Mouse (Mus musculus) CH12.LX (cell line): ENCODE measurements around the gene Gas6. TPM values are rescaled to one million over a fixed set of nuclear protein-coding genes. Genes with fewer than 3 reads are reported as not detected.

Experiments used
- DNase-seq: peaks from one replicate; pipeline ENCODE4 v3.0.0-alpha.2; 2013; ENCODE audit errors: extremely low read depth
- H3K27ac ChIP-seq: 2 replicates; pipeline ENCODE4 v1.5.1; 2012; ENCODE audit warnings: low read depth, mild to moderate bottlenecking, control low read depth, moderate library complexity; ENCODE audit not compliant: insufficient read depth
- H3K27me3 ChIP-seq: replicated peaks from 2 replicates; pipeline ENCODE3; 2012; ENCODE audit warnings: inconsistent platforms
- H3K36me3 ChIP-seq, 2 experiments: replicated peaks in 1 of 2; 2 replicates each; pipeline versions ENCODE3 to v1.6.1; 2012; ENCODE audit warnings: inconsistent platforms in 1 of 2, low read length in 1 of 2, mild to moderate bottlenecking in 1 of 2, mixed read lengths in 1 of 2, moderate library complexity in 1 of 2; ENCODE audit not compliant: control insufficient read depth in 1 of 2, insufficient read depth in 1 of 2
- H3K4me1 ChIP-seq, 2 experiments: 2 replicates each; pipeline ENCODE4 v1.6.1; 2012; ENCODE audit warnings: inconsistent platforms in 1 of 2, moderate library complexity in 1 of 2; ENCODE audit not compliant: insufficient read depth in 2 of 2, control insufficient read depth in 1 of 2
- H3K4me2 ChIP-seq: 2 replicates; pipeline ENCODE4 v1.6.1; 2012; ENCODE audit warnings: low read depth, mild to moderate bottlenecking, control low read depth; ENCODE audit not compliant: poor library complexity, insufficient read depth, severe bottlenecking
- H3K4me3 ChIP-seq, 3 experiments: fragments of 150-350 bp in 1 of 3; sonication (generic) in 1 of 3; replicated peaks in 1 of 3; 2 replicates each; pipeline versions ENCODE3 to v1.5.1; 2011 to 2012; ENCODE audit warnings: low read depth in 2 of 3, low read length in 2 of 3, mild to moderate bottlenecking in 2 of 3, moderate library complexity in 2 of 3, control low read depth in 1 of 3, improper control_type of control experiment in 1 of 3, inconsistent platforms in 1 of 3, mixed read lengths in 1 of 3; ENCODE audit not compliant: poor library complexity in 1 of 3
- H3K79me2 ChIP-seq: replicated peaks from 2 replicates; pipeline ENCODE4 v1.6.1; 2012; ENCODE audit warnings: mild to moderate bottlenecking, moderate library complexity; ENCODE audit not compliant: control insufficient read depth, poor library complexity, insufficient read depth, severe bottlenecking; ENCODE audit errors: extremely low read depth
- H3K9ac ChIP-seq: 2 replicates; pipeline ENCODE4 v1.6.1; 2012; ENCODE audit warnings: low read depth, mild to moderate bottlenecking, control low read depth, moderate library complexity; ENCODE audit not compliant: insufficient read depth
- H3K9me3 ChIP-seq: replicated peaks from 2 replicates; pipeline ENCODE3; 2012; ENCODE audit warnings: low read length, inconsistent platforms, mixed read lengths
- BHLHE40 ChIP-seq: IDR thresholded peaks from 2 replicates; pipeline ENCODE4 v1.6.1; 2011; ENCODE audit warnings: mild to moderate bottlenecking, low read depth, low read length, improper control_type of control experiment
- CHD1 ChIP-seq: IDR thresholded peaks from 2 replicates; pipeline ENCODE4 v1.6.1; 2012; ENCODE audit warnings: low read depth, low read length, improper control_type of control experiment, inconsistent platforms
- CTCF ChIP-seq, 2 experiments: IDR thresholded peaks in 1 of 2; conservative IDR thresholded peaks in 1 of 2; 2 replicates each; pipeline ENCODE4 v1.5.1; 2011 to 2012; ENCODE audit warnings: low read depth in 2 of 2, low read length in 2 of 2, improper control_type of control experiment in 1 of 2, inconsistent platforms in 1 of 2, mild to moderate bottlenecking in 1 of 2, moderate library complexity in 1 of 2
- E2F4 ChIP-seq: IDR thresholded peaks from 2 replicates; pipeline ENCODE4 v1.6.1; 2011; ENCODE audit warnings: low read depth, low read length, improper control_type of control experiment; ENCODE audit not compliant: insufficient replicate concordance
- ELF1 ChIP-seq: IDR thresholded peaks from 2 replicates; pipeline ENCODE4 v1.6.1; 2014; ENCODE audit warnings: low read depth, mild to moderate bottlenecking, inconsistent platforms, low read length, improper control_type of control experiment
- ETS1 ChIP-seq: conservative IDR thresholded peaks from 2 replicates; pipeline ENCODE4 v1.6.1; 2012; ENCODE audit warnings: low read depth, mild to moderate bottlenecking, inconsistent platforms, low read length, improper control_type of control experiment, moderate library complexity
- GABPA ChIP-seq: IDR thresholded peaks from 2 replicates; pipeline ENCODE4 v1.6.1; 2012; ENCODE audit warnings: low read depth, low read length, improper control_type of control experiment, inconsistent platforms; ENCODE audit not compliant: insufficient replicate concordance
- HCFC1 ChIP-seq: IDR thresholded peaks from 2 replicates; pipeline ENCODE4 v1.6.1; 2012; ENCODE audit warnings: low read depth, mild to moderate bottlenecking, inconsistent platforms, low read length, improper control_type of control experiment
- IRF4 ChIP-seq: IDR thresholded peaks from 2 replicates; pipeline ENCODE4 v1.6.1; 2014; ENCODE audit warnings: low read depth, mild to moderate bottlenecking, inconsistent platforms, low read length, improper control_type of control experiment
- JUN ChIP-seq: IDR thresholded peaks from 2 replicates; pipeline ENCODE4 v1.6.1; 2011; ENCODE audit warnings: low read depth, mild to moderate bottlenecking, low read length, improper control_type of control experiment, moderate library complexity; ENCODE audit not compliant: insufficient read depth
- KAT2A ChIP-seq: IDR thresholded peaks from 2 replicates; pipeline ENCODE4 v1.6.1; 2012; ENCODE audit warnings: low read length, improper control_type of control experiment, inconsistent platforms; ENCODE audit not compliant: insufficient replicate concordance
- MAFK ChIP-seq: IDR thresholded peaks from 2 replicates; pipeline ENCODE4 v1.6.1; 2011; ENCODE audit warnings: low read length, improper control_type of control experiment; ENCODE audit not compliant: insufficient replicate concordance
- MAZ ChIP-seq: IDR thresholded peaks from 2 replicates; pipeline ENCODE4 v1.6.1; 2012; ENCODE audit warnings: low read depth, mild to moderate bottlenecking, inconsistent platforms, low read length, improper control_type of control experiment, moderate library complexity
- MYC ChIP-seq: IDR thresholded peaks from 2 replicates; pipeline ENCODE4 v1.6.1; 2011; ENCODE audit warnings: low read depth, mild to moderate bottlenecking, improper control_type of control experiment, low read length
- NRF1 ChIP-seq: IDR thresholded peaks from 2 replicates; pipeline ENCODE4 v1.6.1; 2014; ENCODE audit warnings: low read depth, mild to moderate bottlenecking, inconsistent platforms, low read length, improper control_type of control experiment, moderate library complexity
- PAX5 ChIP-seq: IDR thresholded peaks from 2 replicates; pipeline ENCODE4 v1.6.1; 2012; ENCODE audit warnings: low read length, inconsistent platforms, mixed read lengths
- POLR2A ChIP-seq: IDR thresholded peaks from 2 replicates; pipeline ENCODE4 v1.6.1; 2011; ENCODE audit warnings: low read depth, mild to moderate bottlenecking, improper control_type of control experiment, low read length
- RAD21 ChIP-seq: IDR thresholded peaks from 2 replicates; pipeline ENCODE4 v1.6.1; 2011; ENCODE audit warnings: low read depth, mild to moderate bottlenecking, low read length, improper control_type of control experiment, moderate library complexity
- RCOR1 ChIP-seq: conservative IDR thresholded peaks from 2 replicates; pipeline ENCODE4 v1.6.1; 2012; ENCODE audit warnings: low read depth, mild to moderate bottlenecking, inconsistent platforms, low read length, improper control_type of control experiment
- SIN3A ChIP-seq: IDR thresholded peaks from 2 replicates; pipeline ENCODE4 v1.6.1; 2012; ENCODE audit warnings: low read length, improper control_type of control experiment, inconsistent platforms
- SMC3 ChIP-seq: IDR thresholded peaks from 2 replicates; pipeline ENCODE4 v1.6.1; 2011; ENCODE audit warnings: low read depth, low read length, improper control_type of control experiment
- TCF12 ChIP-seq: IDR thresholded peaks from 2 replicates; pipeline ENCODE4 v1.6.1; 2014; ENCODE audit warnings: low read depth, mild to moderate bottlenecking, inconsistent platforms, low read length, improper control_type of control experiment
- UBTF ChIP-seq: IDR thresholded peaks from 2 replicates; pipeline ENCODE4 v1.6.1; 2012; ENCODE audit warnings: low read depth, mild to moderate bottlenecking, inconsistent platforms, low read length, improper control_type of control experiment, moderate library complexity
- USF1 ChIP-seq: IDR thresholded peaks from 2 replicates; pipeline ENCODE4 v1.6.1; 2014; ENCODE audit warnings: low read depth, mild to moderate bottlenecking, inconsistent platforms, low read length, improper control_type of control experiment
- USF2 ChIP-seq: conservative IDR thresholded peaks from 2 replicates; pipeline ENCODE4 v1.6.1; 2011; ENCODE audit warnings: low read depth, low read length, improper control_type of control experiment
- ZC3H11A ChIP-seq: IDR thresholded peaks from 2 replicates; pipeline ENCODE4 v1.6.1; 2012; ENCODE audit warnings: low read depth, mild to moderate bottlenecking, inconsistent platforms, low read length, improper control_type of control experiment
- ZMIZ1 ChIP-seq: IDR thresholded peaks from 2 replicates; pipeline ENCODE4 v1.6.1; 2012; ENCODE audit warnings: low read depth, mild to moderate bottlenecking, inconsistent platforms, low read length, improper control_type of control experiment
- ZNF384 ChIP-seq: IDR thresholded peaks from 2 replicates; pipeline ENCODE4 v1.6.1; 2012; ENCODE audit warnings: low read depth, low read length, improper control_type of control experiment, inconsistent platforms
- dilution Hi-C: fragments of 300-500 bp; cut with MboI; formaldehyde crosslinking; loops from 2 replicates; pipeline ENCODE4 v1.14.3; 2020; ENCODE audit warnings: low sequenced_read_pairs; ENCODE audit not compliant: extremely low pct_unique_long_range_greater_than_20kb, extremely low pct_ligation_motif_present
- in situ Hi-C: fragments of 300-500 bp; cut with MboI; formaldehyde crosslinking; loops from 3 replicates; pipeline ENCODE4 v1.14.3; 2019; ENCODE audit warnings: low sequenced_read_pairs, low pct_ligation_motif_present, low pct_unique_long_range_greater_than_20kb, mixed read lengths
- polyA plus RNA-seq: library from polyadenylated mRNA; unstranded; fragments of >175 nt; gene quantifications from 2 replicates; pipeline ENCODE4 v1.2.1, GENCODE M21; 2012; ENCODE audit warnings: low read depth; ENCODE audit not compliant: insufficient read length
- total RNA-seq, 2 experiments: library from RNA; depleted of rRNA; stranded (reverse); fragments of 300-350 nt in 1 of 2; fragments of >200 nt in 1 of 2; gene quantifications; 2 replicates each; pipeline ENCODE4 v1.2.3; 2012 to 2014

Gas6 gene
- total and polyA plus RNA-seq, 3 experiments = not detected

DNA sequence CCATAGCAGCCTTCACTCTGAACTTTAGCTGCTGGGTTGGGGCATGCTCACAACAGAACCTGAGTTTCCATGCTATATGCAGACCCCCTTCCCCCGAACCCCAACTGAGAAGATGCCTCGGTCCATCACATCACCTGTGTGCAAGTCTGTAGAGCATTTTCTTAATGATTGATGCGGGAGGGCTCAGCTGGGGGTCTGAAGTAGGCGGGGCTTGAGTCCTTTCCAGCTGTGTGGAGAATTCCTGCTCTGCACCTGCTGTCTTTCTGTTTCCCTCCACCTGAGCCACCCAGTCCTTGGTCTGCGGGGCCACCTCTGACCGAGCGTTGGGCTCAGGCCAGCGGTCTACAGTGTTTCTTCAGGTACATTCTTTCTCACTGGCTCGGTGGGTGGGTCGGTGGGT lies 59.4 kb downstream of the Gas6 start, which contains the start of gene Tmem255b:
TSS of gene Tmem255b (plus strand) at position 301 of the 400 bp plus-strand sequence.
- Histone ChIP-seq H3K9me3 (peaks cover 5% of the 10 kb centered on the region), H3K4me2 (no peak within 1 kb of the TSS), H3K27ac (no peak within 1 kb of the TSS), H3K4me1 (no peaks in the 10 kb centered on the region), H3K9ac (no peak within 1 kb of the TSS), H3K4me3 (no peak within 1 kb of the TSS), H3K27me3 (peaks cover 91% of the 10 kb centered on the region), H3K79me2 (no peaks in the 10 kb centered on the region), H3K36me3 (no peaks in the 10 kb centered on the region)
- DNase-seq = no peak
- in situ Hi-C loops (no loop called here), dilution Hi-C loops (no loop called here)
- TF ChIP-seq TCF12 (no peak), SMC3 (no peak), USF1 (no peak), NRF1 (no peak), CHD1 (no peak), HCFC1 (no peak), USF2 (no peak), SIN3A (no peak), RAD21 (no peak), UBTF (no peak), MAZ (no peak), ELF1 (no peak), ZNF384 (no peak), JUN (no peak), ZC3H11A (no peak), ZMIZ1 (no peak), BHLHE40 (no peak)

DNA sequence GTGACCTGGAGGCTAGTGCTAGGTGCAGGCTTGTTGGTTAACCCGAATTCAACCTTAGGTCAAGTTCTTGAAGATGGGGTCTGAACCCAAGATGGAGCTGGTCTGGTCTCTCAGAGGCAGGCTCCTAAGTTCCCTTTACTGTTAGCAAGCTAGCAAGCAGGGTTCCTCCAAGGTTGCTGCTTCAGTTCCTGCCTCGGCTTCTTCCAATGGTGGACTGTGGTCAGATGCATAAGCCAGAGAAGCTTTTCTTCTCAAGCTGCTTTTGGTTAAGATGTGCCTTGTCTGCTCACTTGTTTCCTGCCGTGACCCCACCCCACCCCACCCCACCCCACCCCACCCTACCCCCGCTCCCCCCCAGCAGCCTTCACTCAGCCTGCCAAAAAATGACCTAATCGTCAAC lies 61.2 kb downstream of the Gas6 start:
- TF ChIP-seq NRF1 = no peak
- no peak for TF ChIP-seq GABPA
- no peak for TF ChIP-seq KAT2A
- no peak for TF ChIP-seq UBTF
- TF ChIP-seq IRF4 = no peak
- TF ChIP-seq RCOR1 = no peak
- no peak for TF ChIP-seq MAFK
- TF ChIP-seq TCF12 = no peak
- no peak for TF ChIP-seq ZMIZ1
- TF ChIP-seq PAX5 = no peak
- no peak for TF ChIP-seq HCFC1
- TF ChIP-seq CTCF (conservative IDR thresholded peaks at IDR 0.05 in 1 of 2, IDR thresholded peaks at IDR 0.05 in 1 of 2; ENCODE audit: low read depth in 2 of 2, low read length in 2 of 2) = no peak
- TF ChIP-seq MYC = no peak
- TF ChIP-seq POLR2A = no peak
- no peak for TF ChIP-seq JUN
- no peak for TF ChIP-seq ETS1
- TF ChIP-seq MAZ = no peak
- no peak for TF ChIP-seq USF1
- no peak for TF ChIP-seq E2F4
- DNase-seq = no peak
- Histone ChIP-seq H3K79me2 (no peaks in the 10 kb centered on the region), H3K4me2 (no peak overlapping the region), H3K27ac (no peak overlapping the region), H3K36me3 (no peaks in the 10 kb centered on the region), H3K27me3 (peaks cover 89% of the 10 kb centered on the region), H3K9ac (no peak overlapping the region), H3K9me3 (peaks cover 5% of the 10 kb centered on the region), H3K4me3 (no peak overlapping the region), H3K4me1 (peaks cover 0 to 1% of the 10 kb centered on the region in 2 experiments; a peak in 1 of 4 replicates)
- in situ Hi-C loops = no loop called here
- dilution Hi-C loops = no loop called here
